Mouse (Mus musculus) G1E (cell line): Measurements from ENCODE around the gene Gm9049.

ENCODE experiments used
- CTCF ChIP-seq: IDR thresholded peaks from 2 replicates; pipeline ENCODE4 v1.5.1; 2012; ENCODE audit warnings: low read depth, low read length, inconsistent platforms, mixed read lengths
- GATA1 ChIP-seq: IDR thresholded peaks from 2 replicates; pipeline ENCODE4 v1.6.1; 2012; ENCODE audit warnings: borderline replicate concordance, low read length, inconsistent platforms, mixed read lengths
- GATA2 ChIP-seq: IDR thresholded peaks from 2 replicates; pipeline ENCODE4 v1.6.1; 2012; ENCODE audit warnings: low read depth, low read length, inconsistent platforms, borderline replicate concordance
- POLR2AphosphoS5 ChIP-seq: IDR thresholded peaks from 2 replicates; pipeline ENCODE4 v1.6.1; 2012; ENCODE audit warnings: low read depth, low read length, inconsistent platforms; ENCODE audit not compliant: insufficient replicate concordance
- TAL1 ChIP-seq: conservative IDR thresholded peaks from 2 replicates; pipeline ENCODE4 v1.6.1; 2012; ENCODE audit warnings: low read depth, low read length, inconsistent platforms, mixed read lengths

- peak; percentile 74 for TF ChIP-seq CTCF
- TF ChIP-seq POLR2AphosphoS5 = no peak
- TF ChIP-seq GATA1 = no peak
- no peak for TF ChIP-seq TAL1
- no peak for TF ChIP-seq GATA2
Observed at GRCm38 (mm10) chr10:118370443-118370842, 16.5 kb upstream of the Gm9049 start.
